Mouse (Mus musculus) c-Kit-negative CD71-positive TER-119-positive erythroid progenitor cells, embryonic 14.5 days (primary cell): ENCODE data around the gene Insr.
"Not testable (repeated sequence)": the region's sequence is repeated elsewhere in the genome, so short reads cannot be mapped to it uniquely, and the experiment has no call there.

Source experiments
- DNase-seq: peaks from one replicate; pipeline ENCODE4 v3.0.0-alpha.2; 2013; ENCODE audit warnings: low read depth, low spot score

The Insr gene

DNA sequence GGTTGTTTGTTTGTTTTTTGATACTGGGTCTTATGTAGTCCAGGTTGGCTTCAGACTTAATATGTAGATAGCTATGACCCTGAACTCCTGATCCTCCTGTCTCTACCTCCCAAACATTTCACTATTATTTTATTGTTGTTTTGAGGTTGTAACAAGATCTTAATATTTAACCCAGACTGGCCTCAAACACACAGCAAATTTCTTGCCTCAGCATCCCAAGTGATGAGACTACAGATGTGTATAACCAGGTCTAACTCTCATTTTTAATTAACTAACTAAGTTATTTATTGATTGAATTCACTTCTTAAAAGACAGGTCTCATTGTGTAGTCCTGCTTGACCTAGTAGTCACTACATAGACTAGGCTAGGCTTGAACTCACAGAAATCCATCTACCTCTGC lies 88.4 kb downstream of the Insr start:
- DNase-seq = no peak

DNA sequence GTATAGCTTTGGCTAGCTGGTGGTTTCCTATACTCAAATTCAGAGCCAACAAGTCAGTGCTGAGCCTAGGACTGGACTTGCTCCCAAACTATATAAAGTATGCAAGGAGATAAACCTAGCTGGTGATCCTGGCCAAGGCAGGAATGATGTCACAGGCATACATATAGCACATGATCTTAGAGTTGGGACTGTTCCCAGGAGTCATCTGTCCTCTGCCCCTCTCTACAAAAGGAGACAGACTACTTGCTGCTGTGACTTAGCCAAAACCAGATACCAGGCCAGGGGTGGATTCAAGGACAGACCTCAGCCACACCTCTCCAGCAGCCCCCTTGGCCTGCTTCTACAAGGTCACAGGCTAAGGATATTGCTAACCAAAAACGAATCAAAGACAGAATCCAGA lies 92.0 kb downstream of the Insr start:
- DNase-seq = no peak

DNA sequence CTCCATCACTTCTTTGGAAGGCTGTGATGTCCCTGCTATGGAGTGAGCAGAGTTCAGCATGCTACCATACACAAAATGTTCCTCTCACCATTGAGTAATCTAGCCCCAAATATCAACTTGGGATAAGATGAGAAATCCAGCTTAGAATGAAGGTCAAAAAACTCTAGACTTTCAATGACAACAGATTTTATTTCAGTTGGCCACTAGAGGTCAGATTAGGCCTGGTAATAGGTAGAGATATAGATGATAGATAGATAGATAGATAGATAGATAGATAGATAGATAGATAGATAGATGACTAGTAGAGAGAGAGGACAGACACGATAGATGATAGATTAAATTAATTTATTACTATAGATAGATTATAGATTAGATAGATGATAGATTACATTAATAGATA lies 99.5 kb downstream of the Insr start:
- no peak for DNase-seq

DNA sequence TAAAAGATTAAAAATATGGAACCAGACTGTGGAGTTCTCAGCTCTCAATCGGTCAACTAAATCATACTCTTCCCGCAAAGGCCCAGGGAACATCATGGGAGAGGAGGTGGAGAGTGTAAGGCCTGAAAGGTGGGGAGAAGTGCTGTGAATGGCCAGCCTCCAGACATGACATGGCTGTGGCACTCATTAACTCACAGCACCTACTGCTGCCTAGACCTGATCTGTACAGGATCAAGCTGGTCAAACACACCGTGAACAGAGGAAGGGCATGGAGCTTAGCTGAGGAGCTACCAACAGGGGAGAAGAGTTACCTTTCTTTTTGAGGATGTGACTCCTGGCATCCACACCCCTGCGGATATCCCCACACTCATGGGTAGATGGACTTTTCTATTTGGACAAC lies 102.0 kb downstream of the Insr start:
- DNase-seq = no peak

DNA sequence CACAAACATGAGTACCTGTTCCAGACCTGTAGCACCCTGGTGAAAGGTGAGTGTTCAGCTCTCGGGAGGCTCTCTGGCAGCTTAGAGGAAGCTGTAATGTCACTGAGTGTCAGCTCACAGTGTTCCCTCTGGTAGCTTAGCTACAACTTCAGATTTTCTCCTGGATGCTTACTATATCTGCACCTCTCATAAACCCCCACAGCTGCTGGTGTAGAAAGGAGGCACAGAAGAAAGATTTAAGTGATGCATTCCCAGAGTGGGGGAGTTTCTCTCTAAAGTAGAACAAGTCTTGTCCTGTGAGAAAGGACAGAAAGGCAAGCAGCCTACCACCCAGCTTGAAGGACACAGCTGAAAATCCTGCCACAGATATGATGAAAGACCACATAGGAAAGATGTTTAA lies 107.2 kb downstream of the Insr start:
- no peak for DNase-seq

DNA sequence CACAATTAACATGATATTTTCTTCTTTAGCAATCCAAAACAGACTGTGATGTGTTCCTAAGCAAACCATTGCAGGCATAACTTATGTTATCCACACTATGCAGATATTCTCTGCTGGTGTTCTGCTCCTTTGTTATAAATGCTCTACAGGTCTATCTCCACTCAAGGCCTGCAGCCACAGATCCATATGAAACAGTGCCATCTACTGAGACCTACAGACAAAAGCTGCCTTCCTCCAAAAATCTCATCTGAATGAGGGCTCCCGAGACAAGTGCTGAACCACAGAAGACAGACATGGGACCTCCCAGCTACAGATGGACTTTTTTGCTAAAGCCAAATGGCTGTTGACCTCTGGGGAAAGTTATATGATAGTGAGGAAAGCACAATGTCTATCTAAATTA lies 132.9 kb downstream of the Insr start:
- no peak for DNase-seq

DNA sequence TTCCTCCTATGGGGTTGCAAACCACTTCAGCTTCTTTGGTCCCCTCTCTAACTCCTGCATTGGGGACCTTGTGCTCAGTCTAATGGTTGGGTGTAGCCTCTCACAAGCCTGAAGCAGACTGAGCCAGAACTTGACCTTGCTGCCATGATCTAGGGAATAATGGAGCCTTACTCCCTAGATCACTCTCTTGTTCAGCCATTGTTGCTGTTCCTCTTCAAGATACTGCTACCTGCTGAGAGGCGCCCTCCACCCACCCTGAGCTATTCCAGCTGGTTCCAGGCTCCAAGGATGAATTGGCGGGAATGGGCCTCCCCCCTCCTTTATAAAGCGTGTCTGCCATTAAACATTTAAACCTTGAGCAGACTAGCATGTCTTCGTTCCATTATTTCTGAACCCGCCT lies 179.0 kb downstream of the Insr start:
- not testable (repeated sequence) for DNase-seq
